In genomic region chr15:78947657-78948056, GRCm38 (mm10) we compare ENCODE assay signal across 8 mouse cellular contexts. TPM values are rescaled to one million over a fixed set of nuclear protein-coding genes. Genes with fewer than 3 reads are reported as not detected.
DNase-seq lines count a peak whose midpoint lies in the region; ATAC-seq and TF ChIP-seq lines count a peak whose summit lies in the region.

Gene Triobp (plus strand): TSS chr15:78947724.

- TF ChIP-seq POLR2A in MEL (IDR thresholded peaks at IDR 0.05; ENCODE audit: control insufficient read depth in 1 of 2, insufficient read depth in 1 of 2, low read depth in 1 of 2, low read length in 2 of 2, poor library complexity in 1 of 2): peak; percentile 18 to 66; a peak in 1 of 4 replicates

- peak within 1 kb of the TSS; percentile 51 to 87 for H3K4me3 ChIP-seq in MEL (ENCODE audit: control insufficient read depth in 1 of 2, insufficient read depth in 1 of 2, low read depth in 2 of 2, low read length in 2 of 2)
- H3K4me3 ChIP-seq in forebrain, postnatal 0 days (ENCODE audit: low read depth, low read length): peak within 1 kb of the TSS; percentile 77
- H3K4me3 ChIP-seq in lung, embryonic 16.5 days (ENCODE audit: low read length): peak within 1 kb of the TSS; percentile 53

- H3K4me1 ChIP-seq in MEL (ENCODE audit: control insufficient read depth in 1 of 2, insufficient read depth in 2 of 2, low read length in 2 of 2): peaks cover 7 to 23% of the 10 kb centered on the region in 2 experiments
- peaks cover 11% of the 10 kb centered on the region; the same call in 1 of the 2 replicates for H3K4me1 ChIP-seq in forebrain, postnatal 0 days (ENCODE audit: insufficient read depth)
- H3K4me1 ChIP-seq in lung, embryonic 16.5 days (replicated peaks; ENCODE audit: control insufficient read depth, insufficient read depth, low read length): peaks cover 10% of the 10 kb centered on the region

- TF ChIP-seq RAD21 in MEL (IDR thresholded peaks at IDR 0.05; ENCODE audit: low read depth, low read length): no peak

- peaks cover 0 to 10% of the 10 kb centered on the region in 2 experiments; a peak in 2 of 4 replicates for H3K36me3 ChIP-seq in MEL (ENCODE audit: control insufficient read depth in 1 of 2, insufficient read depth in 2 of 2, low read length in 2 of 2)
- peaks cover 11% of the 10 kb centered on the region; the same call in 1 of the 2 replicates for H3K36me3 ChIP-seq in forebrain, postnatal 0 days (ENCODE audit: insufficient read depth)
- H3K36me3 ChIP-seq in lung, embryonic 16.5 days (ENCODE audit: control insufficient read depth, insufficient read depth, low read length): no peaks in the 10 kb centered on the region

- TF ChIP-seq EP300 in MEL (IDR thresholded peaks at IDR 0.05; ENCODE audit: low read depth in 1 of 2, low read length in 2 of 2): no peak

- DNase-seq in MEL (ENCODE audit: low read depth, low spot score): peak; percentile 94
- DNase-seq in cerebellum, adult 8-10 months: peak; percentile 87
- peak; percentile 92 for DNase-seq in forebrain, postnatal 0 days
- DNase-seq in heart, postnatal 36 days: peak; percentile 81 to 82
- peak; percentile 67 to 76 for DNase-seq in layer of hippocampus, adult 8-10 months (ENCODE audit: low spot score in 2 of 2)
- peak; percentile 63 for DNase-seq in ovary, postnatal 14 days (ENCODE audit: low spot score)
- DNase-seq in urinary bladder, postnatal 14 days (ENCODE audit: low spot score): peak; percentile 84

- peak; percentile 97 for ATAC-seq in forebrain, postnatal 0 days
- peak; percentile 99 for ATAC-seq in lung, embryonic 16.5 days (ENCODE audit: low read depth)

- H3K9ac ChIP-seq in MEL (ENCODE audit: control insufficient read depth, low read depth, low read length, poor library complexity, severe bottlenecking): peak within 1 kb of the TSS; percentile 60
- peak within 1 kb of the TSS; percentile 86 for H3K9ac ChIP-seq in forebrain, postnatal 0 days
- H3K9ac ChIP-seq in lung, embryonic 16.5 days (ENCODE audit: low read length): peak within 1 kb of the TSS; percentile 59

- no peaks in the 10 kb centered on the region for H3K9me3 ChIP-seq in MEL (replicated peaks; ENCODE audit: insufficient read depth, low read length)
- no peaks in the 10 kb centered on the region for H3K9me3 ChIP-seq in forebrain, postnatal 0 days (ENCODE audit: low read length)
- H3K9me3 ChIP-seq in lung, embryonic 16.5 days (ENCODE audit: control insufficient read depth, low read length): no peaks in the 10 kb centered on the region

- no peak for TF ChIP-seq CTCF in MEL (IDR thresholded peaks at IDR 0.05 in 2 of 3, conservative IDR thresholded peaks at IDR 0.05 in 1 of 3; ENCODE audit: control insufficient read depth in 1 of 3, insufficient read depth in 1 of 3, low read depth in 2 of 3, low read length in 3 of 3, poor library complexity in 1 of 3, severe bottlenecking in 1 of 3)
- TF ChIP-seq CTCF in forebrain, postnatal 0 days (IDR thresholded peaks at IDR 0.05; ENCODE audit: low read depth): no peak

- H3K79me2 ChIP-seq in MEL (ENCODE audit: control insufficient read depth, insufficient read depth, low read length, poor library complexity): no peaks in the 10 kb centered on the region

- 1% methylated on average over 24 of the region's 24 CpGs for WGBS in forebrain, postnatal 0 days
- WGBS in lung, embryonic 16.5 days: under 1% methylated on average over 24 of the region's 24 CpGs

- intact Hi-C loops in heart, postnatal 36 days (cut with DNase I): no loop called here

- peak within 1 kb of the TSS; percentile 48 for H3K27ac ChIP-seq in MEL (ENCODE audit: control insufficient read depth, low read depth, low read length)
- peak within 1 kb of the TSS; percentile 73 for H3K27ac ChIP-seq in forebrain, postnatal 0 days (ENCODE audit: low read depth, low read length)
- no peak within 1 kb of the TSS for H3K27ac ChIP-seq in lung, embryonic 16.5 days (ENCODE audit: low read length)

- peak within 1 kb of the TSS; percentile 76 for H3K4me2 ChIP-seq in forebrain, postnatal 0 days (ENCODE audit: low read depth)
- peak within 1 kb of the TSS; percentile 84 for H3K4me2 ChIP-seq in lung, embryonic 16.5 days (ENCODE audit: low read depth, low read length)

- no peaks in the 10 kb centered on the region for H3K27me3 ChIP-seq in MEL (ENCODE audit: control insufficient read depth in 1 of 2, insufficient read depth in 2 of 2, low read length in 2 of 2)
- H3K27me3 ChIP-seq in forebrain, postnatal 0 days (ENCODE audit: insufficient read depth, low read length): no peaks in the 10 kb centered on the region
- no peaks in the 10 kb centered on the region; the same call in 1 of the 2 replicates for H3K27me3 ChIP-seq in lung, embryonic 16.5 days (ENCODE audit: control insufficient read depth, insufficient read depth, low read depth, low read length)

TF ChIP-seq in MEL, 35 proteins besides CTCF, POLR2A, EP300 and RAD21:
- TF ChIP-seq SMC3 (IDR thresholded peaks at IDR 0.05; ENCODE audit: low read depth, low read length): no peak
- TF ChIP-seq ZMIZ1 (IDR thresholded peaks at IDR 0.05; ENCODE audit: low read depth, low read length): peak; percentile 25; the same call in 1 of the 2 replicates
- TF ChIP-seq USF2 (IDR thresholded peaks at IDR 0.05; ENCODE audit: borderline replicate concordance in 1 of 2, insufficient read depth in 1 of 2, low read depth in 1 of 2, low read length in 2 of 2): no peak
- TF ChIP-seq MXI1 (IDR thresholded peaks at IDR 0.05; ENCODE audit: low read depth, low read length): peak; percentile 82
- no peak for TF ChIP-seq MYC (IDR thresholded peaks at IDR 0.05; ENCODE audit: low read depth, low read length)
- TF ChIP-seq TCF12 (IDR thresholded peaks at IDR 0.05; ENCODE audit: low read depth, low read length): 0 out of 2 replicates have a peak, but pooled peaks have one; percentile 31
- no peak for TF ChIP-seq MAZ (IDR thresholded peaks at IDR 0.05; ENCODE audit: low read depth, low read length)
- TF ChIP-seq RCOR1 (IDR thresholded peaks at IDR 0.05; ENCODE audit: low read depth, low read length): no peak
- TF ChIP-seq POLR2AphosphoS5 (IDR thresholded peaks at IDR 0.05; ENCODE audit: borderline replicate concordance, low read depth, low read length): no peak
- no peak for TF ChIP-seq TAL1 (IDR thresholded peaks at IDR 0.05; ENCODE audit: low read length)
- TF ChIP-seq E2F4 (IDR thresholded peaks at IDR 0.05; ENCODE audit: borderline replicate concordance, low read depth, low read length): no peak
- peak; percentile 56; the same call in 1 of the 2 replicates for TF ChIP-seq SIN3A (IDR thresholded peaks at IDR 0.05; ENCODE audit: low read length)
- peak; percentile 49; the same call in 1 of the 2 replicates for TF ChIP-seq NELFE (IDR thresholded peaks at IDR 0.05; ENCODE audit: low read depth, low read length)
- TF ChIP-seq CHD1 (IDR thresholded peaks at IDR 0.05; ENCODE audit: low read depth, low read length): no peak
- no peak for TF ChIP-seq ZC3H11A (IDR thresholded peaks at IDR 0.05; ENCODE audit: low read depth, low read length)
- no peak for TF ChIP-seq ZKSCAN1 (IDR thresholded peaks at IDR 0.05; ENCODE audit: low read depth, low read length)
- TF ChIP-seq TBP (IDR thresholded peaks at IDR 0.05; ENCODE audit: low read depth, low read length): no peak
- TF ChIP-seq ZNF384 (IDR thresholded peaks at IDR 0.05; ENCODE audit: low read depth, low read length): no peak
- peak; percentile 67 for TF ChIP-seq MAX (IDR thresholded peaks at IDR 0.05; ENCODE audit: low read length)
- no peak for TF ChIP-seq ELF1 (IDR thresholded peaks at IDR 0.05; ENCODE audit: low read depth, low read length)
- TF ChIP-seq JUND (IDR thresholded peaks at IDR 0.05; ENCODE audit: low read depth, low read length): no peak
- TF ChIP-seq BHLHE40 (IDR thresholded peaks at IDR 0.05; ENCODE audit: borderline replicate concordance, low read depth, low read length): peak; percentile 52; the same call in 1 of the 2 replicates
- no peak for TF ChIP-seq CHD2 (IDR thresholded peaks at IDR 0.05; ENCODE audit: low read length)
- no peak for TF ChIP-seq KAT2A (conservative IDR thresholded peaks at IDR 0.05; ENCODE audit: low read depth, low read length)
- peak; percentile 32; the same call in 1 of the 2 replicates for TF ChIP-seq NRF1 (IDR thresholded peaks at IDR 0.05; ENCODE audit: insufficient read depth, low read depth, low read length, poor library complexity, severe bottlenecking)

RNA-seq across cellular contexts. Expression of gene Triobp, which starts in this region (rescaled TPM):
- 18.4 and 21.3 TPM in 2 replicates for total RNA-seq in MEL (2012; rRNA removed)
- polyA plus RNA-seq in MEL (2012; ENCODE audit: insufficient read depth in 1 of 2, insufficient read length in 2 of 2, low read depth in 1 of 2, low replicate concordance in 2 of 2, missing spikeins in 1 of 2): 10 to 100 TPM in 1 of 2 experiments, not detected in 1; 31.3 TPM
- 36.7 and 40.5 TPM in 2 replicates for total RNA-seq in forebrain, postnatal 0 days (2014; rRNA removed)
- 25.1 and 30.5 TPM in 2 replicates for polyA plus RNA-seq in forebrain, postnatal 0 days (2015; fragmentation: Nextera tagmentation; extraction: Ambion mirVana)
- total RNA-seq in heart, postnatal 36 days (2021): 10 to 100 TPM; 36.7 to 40.3 TPM
- 10 to 100 TPM in 2 of 4 experiments, 1 to 10 TPM in 2; 7.0 to 14.1 (median 11.5) TPM for total RNA-seq in layer of hippocampus, adult 8-10 months (2022)
- 44.6 and 51.3 TPM in 2 replicates for polyA plus RNA-seq in lung, embryonic 16.5 days (2015; fragmentation: Nextera tagmentation; extraction: Ambion mirVana)
